Mouse (Mus musculus): ENCODE results near the gene Gdpd5. TPM values are rescaled to one million over a fixed set of nuclear protein-coding genes. Genes with fewer than 3 reads are reported as not detected.

Gene Gdpd5
- polyA plus RNA-seq, 1 experiment from 2014 or later: 24.2 TPM

DNA sequence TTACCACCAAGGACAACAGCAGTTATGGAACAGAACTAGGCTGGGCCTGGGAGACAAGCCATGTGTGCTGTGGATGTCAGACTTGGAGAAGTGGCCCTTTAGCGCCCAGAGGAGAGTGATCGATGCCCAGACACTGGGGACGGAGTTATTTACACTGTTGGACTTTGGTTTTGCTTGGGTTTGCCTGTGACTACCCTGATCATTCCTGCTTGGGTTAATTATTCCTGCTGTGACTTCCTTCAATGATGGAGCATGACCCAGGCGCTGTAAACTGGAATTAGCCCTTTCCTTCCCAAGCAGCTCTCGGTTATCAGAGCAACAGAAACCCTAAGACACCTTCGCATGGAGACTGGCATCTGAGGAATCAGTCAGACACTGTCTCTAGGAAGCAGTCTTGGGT, 39.8 kb downstream of the Gdpd5 start:
- WGBS: 84% methylated on average over 6 of the region's 6 CpGs
- H3K4me1 ChIP-seq: peaks cover 50% of the 10 kb centered on the region
- no peak overlapping the region for H3K27ac ChIP-seq

DNA sequence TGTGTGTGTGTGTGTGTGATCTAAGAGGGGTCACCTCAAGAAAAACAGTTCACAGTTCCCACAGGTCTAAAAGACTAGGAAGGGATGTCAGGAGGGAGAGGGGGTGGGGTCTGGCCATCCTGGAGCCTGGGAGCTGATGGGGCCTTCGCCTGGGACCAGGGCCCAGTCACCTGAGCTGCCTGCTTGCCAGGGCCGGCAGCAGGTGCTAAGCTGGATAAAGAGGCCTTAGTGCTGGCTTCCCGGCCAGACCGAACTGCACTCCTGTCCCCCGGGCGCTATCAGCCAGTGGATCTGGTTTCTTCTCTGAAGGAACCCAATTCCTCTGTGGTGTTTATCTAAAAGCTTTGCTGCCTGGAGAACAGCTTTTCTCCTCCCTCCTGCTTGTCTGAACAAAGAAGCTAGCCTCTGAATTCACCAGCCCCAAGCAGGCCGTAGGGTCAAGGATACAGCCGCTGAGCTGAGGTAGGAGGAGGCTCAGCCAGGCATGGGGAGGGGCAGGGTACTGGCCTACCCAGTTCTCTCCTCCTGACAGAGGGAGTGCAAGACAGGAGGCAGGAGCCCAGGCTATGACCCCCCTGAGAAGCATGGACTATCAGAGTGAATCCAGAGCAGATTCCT, 43.4 kb downstream of the Gdpd5 start:
- Histone ChIP-seq H3K36me3 (peaks cover 16% of the 10 kb centered on the region; the same call in 1 of the 2 replicates), H3K4me3 (no peak overlapping the region)

More for the DNA sequence above, 39.8 kb downstream of the Gdpd5 start:
- H3K9me3 ChIP-seq: no peaks in the 10 kb centered on the region
- no peak for DNase-seq (ENCODE audit: low spot score)
- no peaks in the 10 kb centered on the region for H3K27me3 ChIP-seq (ENCODE audit: insufficient read depth, poor library complexity, severe bottlenecking)
- no peak overlapping the region for H3K4me3 ChIP-seq
- peaks cover 16% of the 10 kb centered on the region; the same call in 1 of the 2 replicates for H3K36me3 ChIP-seq

DNA sequence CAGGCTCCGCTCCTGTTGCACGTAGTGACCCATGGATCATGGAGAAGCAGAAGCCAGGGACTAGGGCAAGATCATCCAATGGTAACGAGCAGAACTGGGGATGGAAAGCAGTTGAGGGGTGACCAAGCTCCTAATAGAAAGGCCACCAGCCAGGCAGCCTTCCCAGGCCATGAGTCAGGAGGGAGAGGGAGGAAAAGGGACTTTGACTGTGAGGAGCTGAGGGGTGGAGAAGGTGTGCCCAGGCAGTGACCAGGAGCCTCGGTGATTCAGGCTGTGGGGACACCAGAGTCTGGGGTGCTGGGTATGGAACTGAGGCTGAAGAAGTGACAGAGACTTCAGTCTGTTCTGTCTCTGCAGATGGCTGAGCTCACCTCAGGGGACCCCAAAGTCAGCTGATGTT, 44.5 kb downstream of the Gdpd5 start:
- H3K27me3 ChIP-seq (ENCODE audit: insufficient read depth, poor library complexity, severe bottlenecking): no peaks in the 10 kb centered on the region
- no peaks in the 10 kb centered on the region for H3K9me3 ChIP-seq
- WGBS: 88% methylated on average over 4 of the region's 4 CpGs

More for the DNA sequence above, 43.4 kb downstream of the Gdpd5 start:
- H3K9me3 ChIP-seq: no peaks in the 10 kb centered on the region
- DNase-seq (ENCODE audit: low spot score): no peak
- H3K4me1 ChIP-seq: peaks cover 66% of the 10 kb centered on the region
- no peaks in the 10 kb centered on the region for H3K27me3 ChIP-seq (ENCODE audit: insufficient read depth, poor library complexity, severe bottlenecking)
- 28% methylated on average over 8 of the region's 8 CpGs for WGBS
- peak overlapping the region; percentile 75 for H3K27ac ChIP-seq

DNA sequence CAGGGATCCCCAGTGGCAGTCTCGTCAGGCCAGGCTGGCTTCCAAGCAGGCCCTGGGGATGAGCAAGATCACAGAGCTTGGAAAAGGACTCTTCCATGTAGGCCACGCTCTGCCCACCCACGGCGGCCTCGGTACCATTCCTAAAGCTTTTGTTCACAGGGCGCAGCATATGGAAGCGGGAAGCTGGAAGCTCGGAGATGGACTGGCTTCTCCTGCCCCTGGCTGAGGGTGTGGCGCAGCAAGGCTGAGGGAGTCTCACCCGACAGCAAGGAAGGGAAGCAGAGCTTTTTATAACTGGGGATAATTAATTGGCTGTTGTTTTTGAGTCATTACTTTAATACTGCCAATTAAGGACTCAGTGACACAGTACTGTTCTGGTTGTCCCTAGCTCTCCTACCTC, 45.8 kb downstream of the Gdpd5 start:
- WGBS: 82% methylated on average over 10 of the region's 10 CpGs
- no peak for DNase-seq (ENCODE audit: low spot score)
- H3K27me3 ChIP-seq (ENCODE audit: insufficient read depth, poor library complexity, severe bottlenecking): no peaks in the 10 kb centered on the region
- H3K27ac ChIP-seq: no peak overlapping the region
- H3K4me1 ChIP-seq: peaks cover 63% of the 10 kb centered on the region
- peaks cover 16% of the 10 kb centered on the region; the same call in 1 of the 2 replicates for H3K36me3 ChIP-seq
- no peak overlapping the region for H3K4me3 ChIP-seq
- no peaks in the 10 kb centered on the region for H3K9me3 ChIP-seq

More for the DNA sequence above, 44.5 kb downstream of the Gdpd5 start:
- peak overlapping the region; percentile 75; the same call in 1 of the 2 replicates for H3K27ac ChIP-seq
- H3K36me3 ChIP-seq: peaks cover 16% of the 10 kb centered on the region; the same call in 1 of the 2 replicates
- peaks cover 63% of the 10 kb centered on the region for H3K4me1 ChIP-seq
- no peak for DNase-seq (ENCODE audit: low spot score)
- H3K4me3 ChIP-seq: no peak overlapping the region

DNA sequence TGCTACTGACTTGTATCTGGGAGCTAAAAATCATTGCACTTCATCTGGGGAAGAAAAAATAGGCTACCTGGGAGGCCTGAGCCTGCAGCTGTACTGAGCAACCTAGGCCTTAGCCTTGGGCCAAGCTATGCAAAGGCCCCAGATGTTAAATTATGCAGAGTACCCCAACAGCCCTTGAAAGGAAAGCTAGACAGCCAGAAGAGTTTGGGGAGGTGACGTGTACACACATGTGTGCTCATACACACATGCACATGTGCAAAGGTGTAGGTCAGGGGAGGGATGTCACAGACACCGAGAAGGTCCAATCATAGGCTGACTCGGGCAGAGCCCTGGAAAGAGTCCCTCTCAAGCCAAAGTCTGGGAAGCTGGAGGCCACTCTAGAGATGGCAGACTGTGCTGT, 46.8 kb downstream of the Gdpd5 start:
- H3K27me3 ChIP-seq (ENCODE audit: insufficient read depth, poor library complexity, severe bottlenecking): no peaks in the 10 kb centered on the region
- no peak overlapping the region for H3K4me3 ChIP-seq
- 84% methylated on average over 3 of the region's 3 CpGs for WGBS
- no peak overlapping the region for H3K27ac ChIP-seq
- no peak for DNase-seq (ENCODE audit: low spot score)
- H3K36me3 ChIP-seq: peaks cover 16% of the 10 kb centered on the region; the same call in 1 of the 2 replicates
- H3K4me1 ChIP-seq: peaks cover 70% of the 10 kb centered on the region
- no peaks in the 10 kb centered on the region for H3K9me3 ChIP-seq

DNA sequence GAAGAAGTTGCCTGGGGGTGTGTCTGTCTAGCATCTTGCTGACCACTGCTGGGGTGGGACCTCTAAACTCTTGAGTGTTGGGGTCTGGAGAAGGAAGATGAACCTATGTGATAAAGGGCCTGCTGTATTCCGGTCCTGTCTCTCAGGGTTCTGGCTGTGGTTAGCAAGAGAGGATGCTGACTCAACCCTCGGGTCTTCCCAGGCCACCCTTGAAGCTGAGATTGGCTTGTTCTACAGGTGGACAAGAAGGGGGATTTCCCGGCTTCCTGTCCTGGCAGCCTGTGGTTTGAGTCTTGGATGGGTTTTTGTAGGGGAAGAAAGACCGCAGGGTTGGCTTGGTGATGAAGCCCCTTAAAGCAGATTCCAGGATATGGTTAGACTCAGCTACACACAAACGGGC, 47.6 kb downstream of the Gdpd5 start:
- 74% methylated on average over 5 of the region's 5 CpGs for WGBS
- H3K4me1 ChIP-seq: peaks cover 74% of the 10 kb centered on the region

DNA sequence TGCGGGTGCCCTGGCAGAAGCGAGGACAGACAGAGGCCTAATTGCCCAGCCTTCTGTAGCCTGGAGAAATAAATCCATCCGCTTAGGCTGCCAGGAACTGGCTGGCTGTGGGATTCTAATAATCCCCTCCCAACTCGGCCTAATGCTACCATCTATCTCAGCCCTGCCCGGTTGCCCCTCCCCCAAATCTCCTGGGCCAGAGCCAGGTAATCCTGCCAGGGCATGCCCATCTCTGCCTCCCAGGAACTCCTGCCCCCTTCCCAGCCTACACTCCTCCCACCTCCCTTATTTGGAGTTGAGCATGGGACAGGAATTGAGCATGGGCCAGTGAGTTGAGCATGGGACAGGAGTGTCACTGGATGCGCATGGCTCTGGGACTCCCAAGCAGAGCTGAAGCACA, 48.6 kb downstream of the Gdpd5 start:
- Histone ChIP-seq H3K9me3 (no peaks in the 10 kb centered on the region), H3K36me3 (peaks cover 18% of the 10 kb centered on the region; the same call in 1 of the 2 replicates), H3K4me3 (no peak overlapping the region), H3K4me1 (peaks cover 74% of the 10 kb centered on the region), H3K27ac (no peak overlapping the region), H3K27me3 (ENCODE audit: insufficient read depth, poor library complexity, severe bottlenecking) (no peaks in the 10 kb centered on the region)
- 70% methylated on average over 6 of the region's 6 CpGs for WGBS
- DNase-seq (ENCODE audit: low spot score): no peak

More for the DNA sequence above, 47.6 kb downstream of the Gdpd5 start:
- Histone ChIP-seq H3K4me3 (no peak overlapping the region), H3K27me3 (ENCODE audit: insufficient read depth, poor library complexity, severe bottlenecking) (no peaks in the 10 kb centered on the region), H3K9me3 (no peaks in the 10 kb centered on the region), H3K36me3 (peaks cover 19% of the 10 kb centered on the region; the same call in 1 of the 2 replicates), H3K27ac (no peak overlapping the region)
- DNase-seq (ENCODE audit: low spot score): no peak

DNA sequence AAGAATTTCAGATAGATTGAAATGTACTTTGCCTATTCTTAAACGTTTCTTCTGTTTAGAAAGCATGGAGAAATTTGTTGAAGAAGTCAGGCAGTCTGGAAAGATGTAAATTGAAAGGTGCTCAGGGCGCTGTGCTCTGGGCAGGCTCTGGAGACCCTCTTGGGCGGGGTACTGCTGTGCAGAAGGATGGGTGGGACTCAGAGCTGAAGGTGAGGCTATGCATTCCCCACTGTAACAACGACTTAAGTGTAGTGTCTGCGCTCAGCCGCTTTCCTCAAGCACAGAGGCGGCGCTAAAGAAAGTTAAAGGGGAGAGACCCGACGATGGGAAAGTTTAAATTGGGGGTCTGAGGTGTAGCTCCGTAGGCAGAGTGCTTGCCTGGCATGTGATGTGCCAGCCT, 49.0 kb downstream of the Gdpd5 start:
- no peaks in the 10 kb centered on the region for H3K27me3 ChIP-seq (ENCODE audit: insufficient read depth, poor library complexity, severe bottlenecking)
- 68% methylated on average over 11 of the region's 11 CpGs for WGBS
- no peak overlapping the region for H3K4me3 ChIP-seq
- H3K27ac ChIP-seq: no peak overlapping the region
- DNase-seq (ENCODE audit: low spot score): no peak
- H3K9me3 ChIP-seq: no peaks in the 10 kb centered on the region
- H3K36me3 ChIP-seq: peaks cover 18% of the 10 kb centered on the region; the same call in 1 of the 2 replicates
- peaks cover 74% of the 10 kb centered on the region for H3K4me1 ChIP-seq

DNA sequence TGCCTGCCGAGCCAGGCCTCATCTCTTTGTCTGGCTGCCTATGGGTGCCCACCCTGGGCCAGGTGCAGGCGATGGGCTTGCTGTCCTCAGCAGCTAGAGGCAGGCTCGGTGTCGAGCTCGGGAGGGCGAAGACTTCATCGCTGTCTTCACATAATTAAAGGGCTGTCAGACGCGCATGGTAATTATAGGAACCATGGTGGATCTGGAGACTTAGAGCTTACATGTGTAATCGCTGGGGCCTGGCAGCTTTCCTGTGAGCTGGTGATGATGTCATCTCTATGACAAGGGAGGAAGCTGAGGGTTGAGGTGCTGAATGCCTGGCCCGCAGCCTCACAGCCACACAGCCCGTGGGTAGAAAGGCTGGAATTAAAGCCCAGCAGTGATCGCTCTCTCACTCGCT, 51.0 kb downstream of the Gdpd5 start:
- no peak for DNase-seq (ENCODE audit: low spot score)
- Histone ChIP-seq H3K9me3 (no peaks in the 10 kb centered on the region), H3K36me3 (peaks cover 13% of the 10 kb centered on the region; the same call in 1 of the 2 replicates), H3K4me1 (peaks cover 84% of the 10 kb centered on the region), H3K27me3 (ENCODE audit: insufficient read depth, poor library complexity, severe bottlenecking) (no peaks in the 10 kb centered on the region), H3K27ac (peak overlapping the region; percentile 72; the same call in 1 of the 2 replicates), H3K4me3 (no peak overlapping the region)
- 69% methylated on average over 14 of the region's 14 CpGs for WGBS

DNA sequence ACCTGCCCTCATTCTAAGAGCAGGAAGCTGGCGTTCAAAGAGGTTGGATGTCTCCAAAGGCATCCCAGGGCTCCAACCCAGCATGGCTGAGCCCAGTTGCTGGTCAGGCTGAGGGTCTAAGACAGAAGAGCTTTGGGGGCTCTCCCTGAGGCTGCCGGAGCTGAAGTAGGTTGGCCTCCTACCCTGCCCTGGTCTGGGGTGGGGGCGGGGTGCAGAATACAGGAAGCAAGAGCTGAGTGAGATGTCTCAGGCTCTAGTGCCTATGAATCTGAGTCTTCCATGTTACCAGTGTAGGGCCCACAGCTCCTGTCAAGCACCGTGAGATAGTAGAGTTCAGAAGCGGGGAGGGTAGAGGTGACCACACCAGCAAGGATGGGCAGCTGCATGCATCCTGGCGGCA, 51.6 kb downstream of the Gdpd5 start:
- no peak overlapping the region for H3K4me3 ChIP-seq
- WGBS: 72% methylated on average over 6 of the region's 6 CpGs
- no peaks in the 10 kb centered on the region for H3K9me3 ChIP-seq
- H3K4me1 ChIP-seq: peaks cover 84% of the 10 kb centered on the region
- no peaks in the 10 kb centered on the region for H3K27me3 ChIP-seq (ENCODE audit: insufficient read depth, poor library complexity, severe bottlenecking)
- H3K36me3 ChIP-seq: peaks cover 13% of the 10 kb centered on the region; the same call in 1 of the 2 replicates
- DNase-seq (ENCODE audit: low spot score): no peak
- peak overlapping the region; percentile 72; the same call in 1 of the 2 replicates for H3K27ac ChIP-seq

DNA sequence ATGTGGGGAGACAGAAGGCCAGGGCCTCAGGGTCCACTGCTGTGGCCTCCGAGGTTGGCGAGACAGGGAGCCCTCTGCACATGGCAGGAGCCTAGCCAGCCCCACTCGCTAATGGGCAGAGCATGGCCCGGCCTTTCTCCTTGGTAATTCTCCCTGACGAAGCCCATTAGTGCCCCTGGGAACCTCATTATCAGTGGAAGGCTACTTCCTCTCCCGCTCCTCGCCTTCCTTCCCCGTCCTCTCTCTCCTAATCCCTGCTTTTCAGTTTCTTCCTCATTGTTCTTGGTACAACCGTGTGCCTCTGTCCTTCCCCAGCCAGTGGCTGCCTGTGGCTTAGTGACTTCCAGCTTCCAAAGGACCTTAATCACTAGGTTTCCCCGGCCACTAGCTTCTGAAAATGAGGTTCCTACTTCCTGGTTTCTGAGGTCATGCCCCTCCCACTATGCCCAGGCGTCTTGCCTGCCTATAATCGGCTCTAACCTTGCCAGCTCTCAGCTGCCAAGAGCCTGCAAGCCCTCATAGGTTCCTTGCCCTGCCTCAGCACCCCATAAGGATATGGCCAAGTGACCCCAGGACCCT, 53.5 kb downstream of the Gdpd5 start:
- no peaks in the 10 kb centered on the region for H3K27me3 ChIP-seq (ENCODE audit: insufficient read depth, poor library complexity, severe bottlenecking)
- 35% methylated on average over 12 of the region's 12 CpGs for WGBS
- no peak for DNase-seq (ENCODE audit: low spot score)
- peaks cover 78% of the 10 kb centered on the region for H3K4me1 ChIP-seq
- no peaks in the 10 kb centered on the region for H3K9me3 ChIP-seq
- H3K36me3 ChIP-seq: peaks cover 16% of the 10 kb centered on the region; the same call in 1 of the 2 replicates
- no peak overlapping the region for H3K4me3 ChIP-seq
- H3K27ac ChIP-seq: peak overlapping the region; percentile 71

DNA sequence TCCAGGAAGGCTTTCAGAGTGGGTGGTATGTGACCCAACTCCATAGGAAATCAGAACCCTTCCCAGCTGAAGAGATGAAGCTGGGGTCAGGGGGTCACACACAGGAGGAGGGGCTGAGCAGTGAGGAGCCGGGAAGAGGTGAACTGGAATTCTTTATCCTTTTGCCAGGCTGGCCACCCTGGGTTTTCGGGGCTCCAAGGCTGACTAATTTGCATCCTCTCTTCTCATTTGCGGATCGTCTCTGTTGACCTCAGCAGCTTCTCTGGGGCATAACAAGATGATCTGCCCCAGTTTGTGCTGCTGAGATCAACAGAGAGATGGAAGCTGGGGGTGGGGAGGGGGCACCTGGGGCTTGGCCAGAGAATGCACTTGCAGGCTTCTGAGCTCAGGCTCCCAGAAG, 55.3 kb downstream of the Gdpd5 start:
- Histone ChIP-seq H3K4me1 (peaks cover 78% of the 10 kb centered on the region), H3K9me3 (no peaks in the 10 kb centered on the region), H3K27ac (peak overlapping the region; percentile 42), H3K36me3 (peaks cover 16% of the 10 kb centered on the region), H3K27me3 (ENCODE audit: insufficient read depth, poor library complexity, severe bottlenecking) (no peaks in the 10 kb centered on the region), H3K4me3 (no peak overlapping the region)
- WGBS: 15% methylated on average over 4 of the region's 4 CpGs
- no peak for DNase-seq (ENCODE audit: low spot score)

DNA sequence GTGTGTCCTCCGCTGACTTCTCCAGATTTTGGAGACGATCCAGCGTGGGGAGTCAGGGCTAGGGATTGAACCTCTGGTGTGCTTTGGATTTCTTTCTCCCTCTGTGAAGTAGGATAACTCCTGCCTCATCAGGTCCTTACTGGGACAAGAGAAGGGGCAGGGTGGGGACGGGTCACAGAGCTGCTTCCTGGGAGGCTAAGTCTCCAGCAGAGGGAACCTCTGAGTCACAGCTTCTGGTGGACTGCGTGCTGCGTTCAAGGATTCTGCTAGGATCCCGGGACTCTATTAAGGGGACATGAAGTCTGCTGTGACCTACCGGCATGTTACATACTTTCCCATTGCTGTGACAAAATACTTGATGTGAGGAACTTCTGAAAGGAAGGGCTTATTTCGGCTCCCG, 57.7 kb downstream of the Gdpd5 start:
- Histone ChIP-seq H3K27me3 (ENCODE audit: insufficient read depth, poor library complexity, severe bottlenecking) (no peaks in the 10 kb centered on the region), H3K36me3 (peaks cover 18% of the 10 kb centered on the region), H3K27ac (peak overlapping the region; percentile 19), H3K9me3 (no peaks in the 10 kb centered on the region), H3K4me1 (peaks cover 76% of the 10 kb centered on the region), H3K4me3 (no peak overlapping the region)
- 69% methylated on average over 10 of the region's 10 CpGs for WGBS
- no peak for DNase-seq (ENCODE audit: low spot score)

Measured in heart, embryonic 10.5 days (tissue).